Mouse (Mus musculus): Measurements from ENCODE around the gene Clstn2.

DNA sequence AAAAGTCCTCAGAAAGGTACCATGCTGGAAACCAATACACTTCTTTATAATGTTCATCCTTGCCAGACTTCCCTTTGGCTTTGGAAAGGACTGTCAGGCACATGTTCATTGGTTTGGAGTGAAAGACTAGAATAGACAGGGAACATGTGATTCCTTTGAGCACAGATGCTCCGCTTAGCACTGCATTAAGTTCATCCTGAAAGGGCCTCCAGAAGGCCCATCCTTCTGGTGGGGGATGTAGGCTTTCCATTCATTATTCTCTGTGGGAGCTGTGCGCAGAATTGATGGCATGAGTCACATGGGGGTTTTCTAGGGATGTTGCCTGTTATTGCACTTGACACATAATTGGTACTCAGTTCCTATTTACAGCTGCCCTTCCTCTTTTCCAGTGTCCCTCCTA is 498.8 kb downstream of the Clstn2 start:
- no peak for TF ChIP-seq HCFC1 (IDR thresholded peaks at IDR 0.05; ENCODE audit: low read depth, low read length)
- TF ChIP-seq ZMIZ1 (IDR thresholded peaks at IDR 0.05; ENCODE audit: low read depth, low read length), result no peak
- no peak for TF ChIP-seq UBTF (IDR thresholded peaks at IDR 0.05; ENCODE audit: low read depth, low read length)
- TF ChIP-seq GABPA (IDR thresholded peaks at IDR 0.05; ENCODE audit: insufficient replicate concordance, low read depth, low read length), result no peak
- TF ChIP-seq EP300 (IDR thresholded peaks at IDR 0.05; ENCODE audit: low read length), result no peak
- TF ChIP-seq POLR2A (IDR thresholded peaks at IDR 0.05; ENCODE audit: low read depth, low read length), result no peak
- TF ChIP-seq CTCF (conservative IDR thresholded peaks at IDR 0.05 in 1 of 2, IDR thresholded peaks at IDR 0.05 in 1 of 2; ENCODE audit: low read depth in 2 of 2, low read length in 2 of 2), result no peak
- TF ChIP-seq MAFK (IDR thresholded peaks at IDR 0.05; ENCODE audit: insufficient replicate concordance, low read length), result no peak
- TF ChIP-seq JUN (IDR thresholded peaks at IDR 0.05; ENCODE audit: insufficient read depth, low read depth, low read length), result no peak
- TF ChIP-seq SIN3A (IDR thresholded peaks at IDR 0.05; ENCODE audit: low read length), result no peak
- TF ChIP-seq JUND (conservative IDR thresholded peaks at IDR 0.05; ENCODE audit: low read depth, low read length), result no peak

Data from CH12.LX (cell line).